Mouse (Mus musculus) layer of hippocampus, adult 18-20 months (tissue): Measurements from ENCODE around the gene Mybpc3. TPM values are rescaled to one million over a fixed set of nuclear protein-coding genes. Genes with fewer than 3 reads are reported as not detected.
A peak's percentile ranks its signal among the peaks of the same experiment; 100 is the strongest.

ENCODE experiments used
- DNase-seq, 2 experiments: peaks; one replicate each; pipeline ENCODE4 v3.0.0; 2022; ENCODE audit warnings: low spot score in 2 of 2
- total RNA-seq, 2 experiments: library from RNA; stranded (reverse); gene quantifications; 2 replicates each; pipeline ENCODE4 v1.2.3; 2021

The Mybpc3 gene
- total RNA-seq, 2 experiments from 2014 or later: 0.12 to 0.18 TPM

GRCm38 (mm10) chr2:91163532-91163931 is 45.6 kb downstream of the Mybpc3 start:
- no peak for DNase-seq

GRCm38 (mm10) chr2:91164991-91165390 is 47.0 kb downstream of the Mybpc3 start:
- DNase-seq: no peak

GRCm38 (mm10) chr2:91167629-91168028 is 49.7 kb downstream of the Mybpc3 start:
- DNase-seq: no peak

- no peak for DNase-seq
These were observed 51.8 kb downstream of the Mybpc3 start for GRCm38 (mm10) chr2:91169587-91170322.

- no peak for DNase-seq
These were observed 57.5 kb downstream of the Mybpc3 start for GRCm38 (mm10) chr2:91175490-91175889.

GRCm38 (mm10) chr2:91176234-91176633 is 58.3 kb downstream of the Mybpc3 start:
- no peak for DNase-seq

- no peak for DNase-seq
These were observed 61.9 kb downstream of the Mybpc3 start for GRCm38 (mm10) chr2:91179825-91180224.

GRCm38 (mm10) chr2:91180706-91181105 is 62.8 kb downstream of the Mybpc3 start:
- no peak for DNase-seq

- DNase-seq: peak in 1 of 2 experiments; percentile 41
These were observed 64.1 kb downstream of the Mybpc3 start for GRCm38 (mm10) chr2:91182016-91182404.

GRCm38 (mm10) chr2:91182405-91183147 is 64.6 kb downstream of the Mybpc3 start:
- DNase-seq: peak; percentile 83 to 87

- peak; percentile 94 to 97 for DNase-seq
These were observed 65.2 kb downstream of the Mybpc3 start for GRCm38 (mm10) chr2:91183148-91183513.

- DNase-seq: no peak
These were observed 65.9 kb downstream of the Mybpc3 start, which contains the start of gene Madd for GRCm38 (mm10) chr2:91183711-91184405. Gene Madd, minus strand, starts transcription at chr2:91183837.

Other genes with a start within 250 kb of the Mybpc3 start
- 100 to 1,000 TPM; 198 to 208 TPM for gene C1qtnf4, start 232.3 kb upstream of the Mybpc3 start, total RNA-seq
- gene Kbtbd4, start 213.4 kb upstream of the Mybpc3 start, total RNA-seq: 10 to 100 TPM; 37.1 to 37.9 TPM
- 100 to 1,000 TPM; 225 to 240 TPM for gene Ndufs3, start 213.3 kb upstream of the Mybpc3 start, total RNA-seq
- 100 to 1,000 TPM; 136 to 140 TPM for gene Celf1, start 177.8 kb upstream of the Mybpc3 start, total RNA-seq
- under 1 TPM; 0.23 to 0.57 TPM for gene Rapsn, start 82.5 kb upstream of the Mybpc3 start, total RNA-seq
- gene Psmc3, start 64.1 kb upstream of the Mybpc3 start, total RNA-seq: 100 to 1,000 TPM; 199 to 219 TPM
- 10 to 100 TPM; 26.2 to 32.7 TPM for gene Slc39a13, start 47.7 kb upstream of the Mybpc3 start, total RNA-seq
- gene Spi1, start 35.8 kb upstream of the Mybpc3 start, total RNA-seq: 1 to 10 TPM; 2.8 to 4.0 TPM
- gene Madd, start 65.7 kb downstream of the Mybpc3 start, total RNA-seq: 100 to 1,000 TPM; 226 to 229 TPM
- gene Nr1h3, start 84.7 kb downstream of the Mybpc3 start, total RNA-seq: 1 to 10 TPM; 3.9 to 4.3 TPM
- gene Acp2, start 84.7 kb downstream of the Mybpc3 start, total RNA-seq: 10 to 100 TPM; 52.5 to 53.5 TPM
- gene Ddb2, start 118.8 kb downstream of the Mybpc3 start, total RNA-seq: 10 to 100 TPM in 1 of 2 experiments, 1 to 10 TPM in 1; 9.5 to 11.2 TPM
- 10 to 100 TPM; 26.8 to 31.6 TPM for gene Pacsin3, start 137.8 kb downstream of the Mybpc3 start, total RNA-seq
- 10 to 100 TPM; 68.2 to 68.8 TPM for gene Arfgap2, start 146.8 kb downstream of the Mybpc3 start, total RNA-seq